Comparison of ENCODE assay signal across 28 mouse cellular contexts in the genomic region with DNA sequence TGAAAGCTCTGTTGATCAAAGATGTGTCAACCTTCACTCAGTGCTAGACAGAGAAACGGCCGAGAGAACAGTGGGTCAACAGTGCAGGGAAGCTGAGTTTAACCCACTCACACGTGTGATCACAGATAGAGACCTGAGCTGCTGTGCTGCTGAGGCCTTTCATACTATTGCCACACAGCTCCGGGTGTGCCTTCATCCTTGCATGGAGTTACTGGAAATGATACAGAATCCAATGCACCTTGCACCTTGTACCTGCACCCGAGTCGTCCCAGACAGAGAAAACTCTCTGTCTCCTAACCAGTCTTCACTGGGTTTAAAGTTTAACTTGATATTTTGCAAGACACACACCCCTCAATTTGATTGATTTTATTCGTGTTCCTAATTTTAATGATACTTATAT. TPM values are rescaled to one million over a fixed set of nuclear protein-coding genes. Genes with fewer than 3 reads are reported as not detected.
DNase-seq lines count a peak whose midpoint lies in the region; ATAC-seq and TF ChIP-seq lines count a peak whose summit lies in the region.
"Had no signal": no experiment of that assay in that cellular context is flagged by ENCODE, and none has a peak within 500 bp of the region (broad histone marks: within the 10 kb centered on the region; RNA-seq: fewer than 3 reads in every experiment).

No protein-coding gene starts in this region.

- no peak for ATAC-seq in kidney, embryonic 14.5 days (ENCODE audit: low FRiP score, low TSS enrichment)
- peak; percentile 96 for ATAC-seq in liver, postnatal 0 days
- no peak for ATAC-seq in megakaryocyte-erythroid progenitor cell, adult 5-6 weeks (replicated peaks; ENCODE audit: low FRiP score, low TSS enrichment, poor library complexity, severe bottlenecking)
- ATAC-seq: activated CD4-positive, CD25-positive, alpha-beta regulatory T cell, adult 4 months; forebrain, embryonic 13.5 days; hindbrain, postnatal 0 days; lung, postnatal 0 days had no signal

- intact Hi-C loops in left cerebral cortex, postnatal 25 days (cut with DNase I), result no loop called here

- no peak for TF ChIP-seq CTCF in kidney, adult 2 months (conservative IDR thresholded peaks at IDR 0.05; ENCODE audit: insufficient read depth, insufficient read length, low read depth, low read length)
- TF ChIP-seq CTCF in liver, postnatal 0 days (IDR thresholded peaks at IDR 0.05; ENCODE audit: low read depth), result no peak

- no peak overlapping the region for H3K4me2 ChIP-seq in kidney, embryonic 14.5 days (replicated peaks; ENCODE audit: low read depth, low read length)
- no peak overlapping the region for H3K4me2 ChIP-seq in liver, postnatal 0 days (ENCODE audit: low read depth, low read length)
- H3K4me2 ChIP-seq: forebrain, embryonic 13.5 days; limb, embryonic 15.5 days; midbrain, embryonic 12.5 days; neural tube, embryonic 15.5 days had no signal

- WGBS in kidney, embryonic 14.5 days, result 73% methylated on average over 7 of the region's 7 CpGs
- WGBS in kidney, adult 2 months, result 44% methylated on average over 7 of the region's 7 CpGs
- 60% methylated on average over 7 of the region's 7 CpGs for WGBS in liver, postnatal 0 days (ENCODE audit: insufficient replicate concordance)

- no peak overlapping the region for H3K4me3 ChIP-seq in kidney, embryonic 14.5 days (ENCODE audit: low read length)
- H3K4me3 ChIP-seq in kidney, adult 2 months (ENCODE audit: insufficient read depth, low read depth, low read length), result no peak overlapping the region
- H3K4me3 ChIP-seq in liver, postnatal 0 days (ENCODE audit: low read depth, low read length), result no peak overlapping the region
- H3K4me3 ChIP-seq: forebrain, embryonic 13.5 days; heart, embryonic 10.5 days; left cerebral cortex, adult 2 months; limb, embryonic 15.5 days; midbrain, embryonic 12.5 days; neural tube, embryonic 15.5 days had no signal

- H3K9ac ChIP-seq in kidney, embryonic 14.5 days (ENCODE audit: low read depth, low read length), result no peak overlapping the region
- no peak overlapping the region for H3K9ac ChIP-seq in liver, postnatal 0 days (replicated peaks)
- H3K9ac ChIP-seq: forebrain, embryonic 13.5 days; limb, embryonic 15.5 days; midbrain, embryonic 12.5 days; neural tube, embryonic 15.5 days had no signal

- DNase-seq in kidney, adult 11 months, result peak; percentile 66
- DNase-seq in kidney, adult 2 months, result peak; percentile 85
- peak; percentile 26 for DNase-seq in kidney, postnatal 10 days
- peak; percentile 59 for DNase-seq in liver, postnatal 0 days
- no peak for DNase-seq in left cerebral cortex, postnatal 25 days (ENCODE audit: low spot score in 2 of 2)
- DNase-seq in thymus, postnatal 14 days, result no peak
- DNase-seq: adrenal gland, postnatal 25 days; cerebellum, adult 9-10 months; gastrocnemius, postnatal 10 days; heart, postnatal 4 days; layer of hippocampus, adult 9-11 months; left cerebral cortex, postnatal 4 days; right cerebral cortex, adult 18-20 months had no signal

- peak; percentile 84 for TF ChIP-seq EP300 in liver, postnatal 0 days (IDR thresholded peaks at IDR 0.05; ENCODE audit: low read depth)

- H3K9me3 ChIP-seq in kidney, embryonic 14.5 days (ENCODE audit: control insufficient read depth, low read length), result no peaks in the 10 kb centered on the region
- no peaks in the 10 kb centered on the region for H3K9me3 ChIP-seq in liver, postnatal 0 days (ENCODE audit: low read length)
- H3K9me3 ChIP-seq: forebrain, embryonic 13.5 days; heart, embryonic 10.5 days; limb, embryonic 15.5 days; midbrain, embryonic 12.5 days; neural tube, embryonic 15.5 days had no signal

- no peaks in the 10 kb centered on the region for H3K27me3 ChIP-seq in kidney, embryonic 14.5 days (ENCODE audit: control insufficient read depth, insufficient read depth, low read length)
- no peaks in the 10 kb centered on the region for H3K27me3 ChIP-seq in kidney, adult 2 months (replicated peaks; ENCODE audit: control insufficient read depth, insufficient read depth, low read length)
- no peaks in the 10 kb centered on the region for H3K27me3 ChIP-seq in liver, postnatal 0 days (ENCODE audit: insufficient read depth, low read length)
- H3K27me3 ChIP-seq: forebrain, embryonic 13.5 days; limb, embryonic 15.5 days; midbrain, embryonic 12.5 days; neural tube, embryonic 15.5 days had no signal

- no peak overlapping the region for H3K27ac ChIP-seq in kidney, embryonic 14.5 days (ENCODE audit: low read depth, low read length)
- peak overlapping the region; percentile 56 for H3K27ac ChIP-seq in kidney, adult 2 months (ENCODE audit: insufficient read depth, low read depth, low read length)
- peak overlapping the region; percentile 55; the same call in 1 of the 2 replicates for H3K27ac ChIP-seq in liver, postnatal 0 days (ENCODE audit: low read depth)
- H3K27ac ChIP-seq: forebrain, embryonic 13.5 days; heart, embryonic 10.5 days; hindbrain, postnatal 0 days; left cerebral cortex, adult 2 months; limb, embryonic 15.5 days; midbrain, embryonic 12.5 days; neural tube, embryonic 15.5 days had no signal

- no peaks in the 10 kb centered on the region for H3K4me1 ChIP-seq in kidney, embryonic 14.5 days (ENCODE audit: control insufficient read depth, insufficient read depth, low read length)
- peaks cover 3% of the 10 kb centered on the region; the same call in 1 of the 2 replicates for H3K4me1 ChIP-seq in kidney, adult 2 months (ENCODE audit: control insufficient read depth, insufficient read depth, low read length)
- H3K4me1 ChIP-seq in liver, postnatal 0 days (ENCODE audit: insufficient read depth), result peaks cover 10% of the 10 kb centered on the region
- H3K4me1 ChIP-seq: forebrain, embryonic 13.5 days; limb, embryonic 15.5 days; midbrain, embryonic 12.5 days; neural tube, embryonic 15.5 days had no signal

- TF ChIP-seq POLR2A in kidney, adult 2 months (IDR thresholded peaks at IDR 0.05; ENCODE audit: low read depth, low read length), result no peak

- H3K36me3 ChIP-seq in kidney, embryonic 14.5 days (ENCODE audit: control insufficient read depth, insufficient read depth, low read length), result no peaks in the 10 kb centered on the region
- H3K36me3 ChIP-seq in kidney, adult 2 months (ENCODE audit: control insufficient read depth, insufficient read depth, low read length), result no peaks in the 10 kb centered on the region
- no peaks in the 10 kb centered on the region for H3K36me3 ChIP-seq in liver, postnatal 0 days (replicated peaks; ENCODE audit: insufficient read depth, low read length)
- H3K36me3 ChIP-seq: heart, embryonic 10.5 days; limb, embryonic 15.5 days; midbrain, embryonic 12.5 days; neural tube, embryonic 15.5 days had no signal

RNA-seq across cellular contexts. Expression of a gene that starts 18.7 kb away (rescaled TPM):
- 0.85 and 1.7 TPM in 2 replicates for polyA plus RNA-seq in kidney, embryonic 14.5 days (2014; fragmentation: Nextera tagmentation; extraction: Ambion mirVana)
- polyA plus RNA-seq in kidney, adult 2 months (2012; rRNA removed), result 0.69 and 1.6 TPM in 2 replicates
- polyA plus RNA-seq in liver, postnatal 0 days (2015; fragmentation: Nextera tagmentation; extraction: Ambion mirVana), result 2.1 and 2.2 TPM in 2 replicates
- not detected in 2 replicates for total RNA-seq in megakaryocyte-erythroid progenitor cell, adult 5-6 weeks (2014; fragmentation: Nextera tagmentation)
- 1.5 TPM in 1 of 2 replicates, not detected in the other for total RNA-seq in megakaryocyte-erythroid progenitor cell, adult 5-6 weeks (2017)
- not detected for total RNA-seq in left cerebral cortex, postnatal 25 days (2021)
- total RNA-seq: hindbrain, postnatal 0 days had no signal
- polyA plus RNA-seq: activated CD4-positive, CD25-positive, alpha-beta regulatory T cell, adult 4 months; forebrain, embryonic 13.5 days; midbrain, embryonic 12.5 days had no signal

RNA-seq across cellular contexts. Expression of a gene that starts 31.3 kb away (rescaled TPM):
- polyA plus RNA-seq in kidney, embryonic 14.5 days (2014; fragmentation: Nextera tagmentation; extraction: Ambion mirVana), result 0.13 TPM in 1 of 2 replicates, not detected in the other
- polyA plus RNA-seq in kidney, adult 2 months (2012; rRNA removed), result 0.42 and 1.1 TPM in 2 replicates
- 0.13 TPM in 1 of 2 replicates, not detected in the other for polyA plus RNA-seq in liver, postnatal 0 days (2015; fragmentation: Nextera tagmentation; extraction: Ambion mirVana)
- total RNA-seq in megakaryocyte-erythroid progenitor cell, adult 5-6 weeks (2014; fragmentation: Nextera tagmentation), result not detected in 2 replicates
- 5.2 and 9.9 TPM in 2 replicates for total RNA-seq in megakaryocyte-erythroid progenitor cell, adult 5-6 weeks (2017)
- not detected for total RNA-seq in left cerebral cortex, postnatal 25 days (2021)
- total RNA-seq: adrenal gland, postnatal 25 days; heart, postnatal 4 days; hindbrain, postnatal 0 days; left cerebral cortex, adult 2 months; left cerebral cortex, postnatal 4 days had no signal
- polyA plus RNA-seq: activated CD4-positive, CD25-positive, alpha-beta regulatory T cell, adult 4 months; brain, embryonic 14.5 days; embryonic facial prominence, embryonic 14.5 days; forebrain, embryonic 13.5 days; frontal cortex, adult 2 months; heart, embryonic 10.5 days; heart, embryonic 16.5 days; limb, embryonic 15.5 days; midbrain, embryonic 12.5 days; neural tube, embryonic 15.5 days had no signal

RNA-seq across cellular contexts. Expression of a gene that starts 58.5 kb away (rescaled TPM):
- 59.5 and 72.7 TPM in 2 replicates for polyA plus RNA-seq in kidney, embryonic 14.5 days (2014; fragmentation: Nextera tagmentation; extraction: Ambion mirVana)
- 23.4 and 45.0 TPM in 2 replicates for polyA plus RNA-seq in kidney, adult 2 months (2012; rRNA removed)
- polyA plus RNA-seq in liver, postnatal 0 days (2015; fragmentation: Nextera tagmentation; extraction: Ambion mirVana), result 8.3 and 9.5 TPM in 2 replicates
- 20.6 and 24.1 TPM in 2 replicates for total RNA-seq in megakaryocyte-erythroid progenitor cell, adult 5-6 weeks (2014; fragmentation: Nextera tagmentation)
- total RNA-seq in megakaryocyte-erythroid progenitor cell, adult 5-6 weeks (2017), result 16.1 and 19.1 TPM in 2 replicates
- total RNA-seq in left cerebral cortex, postnatal 25 days (2021), result 10 to 100 TPM; 14.2 to 14.6 TPM

Comparison
In these comparisons a context has a peak if more than half of its experiments do, and no peak if none do; other contexts are left out.
1. DNase-seq: peak in kidney, adult 11 months (single experiment), kidney, adult 2 months (single experiment), kidney, postnatal 10 days (single experiment) and liver, postnatal 0 days (single experiment); none in left cerebral cortex, postnatal 25 days (0 of 2) and thymus, postnatal 14 days (single experiment).